Mouse (Mus musculus) neural tube, embryonic 11.5 days (tissue): ENCODE data around the gene Trim54. TPM values are rescaled to one million over a fixed set of nuclear protein-coding genes. Genes with fewer than 3 reads are reported as not detected.

ENCODE experiments used
- ATAC-seq: fragments of 200-750 bp; cut with Nextera tagmentation; 2 replicates; pipeline ENCODE4 v1.8.0; 2017; ENCODE audit warnings: moderate number of reproducible peaks, mild to moderate bottlenecking, moderate TSS enrichment, moderate library complexity; ENCODE audit not compliant: insufficient read depth, low FRiP score, low TSS enrichment
- DNase-seq: peaks from one replicate; pipeline ENCODE4 v3.0.0-alpha.2; 2015; ENCODE audit warnings: low spot score
- H3K27ac ChIP-seq: fragments of 300-500 bp; sonication (generic); 2 replicates; pipeline ENCODE4 v1.5.1; 2014; ENCODE audit warnings: low read depth, mild to moderate bottlenecking, low read length
- H3K27me3 ChIP-seq: fragments of 300-500 bp; sonication (generic); 2 replicates; pipeline ENCODE4 v1.6.1; 2014; ENCODE audit warnings: mild to moderate bottlenecking, low read length, mixed read lengths; ENCODE audit not compliant: control insufficient read depth, insufficient read depth
- H3K36me3 ChIP-seq: fragments of 300-500 bp; sonication (generic); 2 replicates; pipeline ENCODE4 v1.6.1; 2014; ENCODE audit warnings: mild to moderate bottlenecking, low read length, moderate library complexity, mixed read lengths; ENCODE audit not compliant: control insufficient read depth, insufficient read depth
- H3K4me1 ChIP-seq: fragments of 300-500 bp; sonication (generic); 2 replicates; pipeline ENCODE4 v1.6.1; 2014; ENCODE audit warnings: low read length, mixed read lengths; ENCODE audit not compliant: control insufficient read depth, insufficient read depth
- H3K4me2 ChIP-seq: fragments of 300-500 bp; sonication (generic); 2 replicates; pipeline ENCODE4 v1.6.1; 2014; ENCODE audit warnings: low read depth, mild to moderate bottlenecking, moderate library complexity
- H3K4me3 ChIP-seq: fragments of 300-500 bp; sonication (generic); 2 replicates; pipeline ENCODE4 v1.5.1; 2014; ENCODE audit warnings: low read depth, low read length
- H3K9ac ChIP-seq: fragments of 300-500 bp; sonication (generic); 2 replicates; pipeline ENCODE4 v1.6.1; 2014; ENCODE audit warnings: mild to moderate bottlenecking, low read length
- H3K9me3 ChIP-seq: fragments of 300-500 bp; sonication (generic); 2 replicates; pipeline ENCODE4 v1.6.1; 2016; ENCODE audit warnings: low read length; ENCODE audit not compliant: control insufficient read depth
- WGBS: fragments of 180-500 bp; shearing (Covaris S2); extraction: QIAGEN DNeasy Blood & Tissue Kit; methylation state at CpG from one replicate; pipeline ENCODE4 v1.1.7; 2014; 5-methylcytosine and 5-hydroxymethylcytosine counted together
- polyA plus RNA-seq: library from polyadenylated mRNA; unstranded; fragments of >200 nt; fragmentation: Nextera tagmentation; extraction: Ambion mirVana; gene quantifications from 2 replicates; pipeline ENCODE4 v1.2.1, GENCODE M21; 2014

Gene Trim54
- polyA plus RNA-seq: 0.45 and 0.81 TPM in 2 replicates

GRCm38 (mm10) chr5:31116354-31116753, at the start of gene Trim54:
Trim54 (plus strand) TSS chr5:31116712.
- no peak for DNase-seq
- no peaks in the 10 kb centered on the region for H3K9me3 ChIP-seq
- H3K36me3 ChIP-seq: no peaks in the 10 kb centered on the region
- no peaks in the 10 kb centered on the region for H3K4me1 ChIP-seq
- no peak within 1 kb of the TSS for H3K27ac ChIP-seq
- 39% methylated on average over 3 of the region's 3 CpGs for WGBS
- no peak within 1 kb of the TSS for H3K4me3 ChIP-seq
- ATAC-seq: no peak
- no peak within 1 kb of the TSS for H3K4me2 ChIP-seq
- no peaks in the 10 kb centered on the region for H3K27me3 ChIP-seq
- no peak within 1 kb of the TSS for H3K9ac ChIP-seq

GRCm38 (mm10) chr5:31069810-31070209, 46.7 kb upstream of the Trim54 start:
- Histone ChIP-seq H3K4me1 (no peaks in the 10 kb centered on the region), H3K27ac (no peak overlapping the region), H3K36me3 (peaks cover 50% of the 10 kb centered on the region), H3K4me2 (no peak overlapping the region), H3K4me3 (no peak overlapping the region), H3K9ac (no peak overlapping the region), H3K27me3 (no peaks in the 10 kb centered on the region), H3K9me3 (no peaks in the 10 kb centered on the region)
- ATAC-seq (no peak), DNase-seq (no peak)
- 98% methylated on average over 3 of the region's 3 CpGs for WGBS

DNA sequence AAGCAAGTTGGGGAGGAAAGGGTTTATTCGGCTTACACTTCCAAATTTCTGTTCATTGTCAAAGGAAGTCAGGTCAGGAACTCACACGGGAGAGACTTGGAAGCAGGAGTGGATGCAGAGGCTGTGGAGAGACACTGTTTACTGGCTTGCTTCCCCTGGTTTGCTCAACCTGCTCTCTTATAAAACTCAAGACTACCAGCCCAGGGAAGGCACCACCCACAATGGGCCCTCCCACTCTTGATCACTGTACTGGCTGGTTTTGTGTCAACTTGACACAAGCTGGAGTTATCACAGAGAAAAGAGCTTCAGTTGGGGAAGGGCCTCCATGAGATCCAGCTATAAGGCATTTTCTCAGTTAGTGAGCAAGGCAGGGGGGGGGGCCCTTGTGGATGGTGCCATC, 45.5 kb upstream of the Trim54 start:
- WGBS: 90% methylated on average over 2 of the region's 2 CpGs
- H3K27ac ChIP-seq: no peak overlapping the region
- H3K4me3 ChIP-seq: no peak overlapping the region
- H3K36me3 ChIP-seq: peaks cover 57% of the 10 kb centered on the region
- H3K4me1 ChIP-seq: no peaks in the 10 kb centered on the region
- no peak overlapping the region for H3K9ac ChIP-seq
- ATAC-seq: no peak
- no peak overlapping the region for H3K4me2 ChIP-seq
- no peaks in the 10 kb centered on the region for H3K27me3 ChIP-seq
- no peaks in the 10 kb centered on the region for H3K9me3 ChIP-seq
- DNase-seq: no peak

GRCm38 (mm10) chr5:31071821-31072220, 44.7 kb upstream of the Trim54 start:
- H3K9me3 ChIP-seq: no peaks in the 10 kb centered on the region
- no peak overlapping the region for H3K4me2 ChIP-seq
- DNase-seq (no peak), ATAC-seq (no peak)
- H3K4me1 ChIP-seq: no peaks in the 10 kb centered on the region
- H3K36me3 ChIP-seq: peaks cover 60% of the 10 kb centered on the region
- WGBS: 94% methylated on average over 11 of the region's 11 CpGs
- no peak overlapping the region for H3K27ac ChIP-seq
- H3K4me3 ChIP-seq: no peak overlapping the region
- no peaks in the 10 kb centered on the region for H3K27me3 ChIP-seq
- H3K9ac ChIP-seq: no peak overlapping the region

DNA sequence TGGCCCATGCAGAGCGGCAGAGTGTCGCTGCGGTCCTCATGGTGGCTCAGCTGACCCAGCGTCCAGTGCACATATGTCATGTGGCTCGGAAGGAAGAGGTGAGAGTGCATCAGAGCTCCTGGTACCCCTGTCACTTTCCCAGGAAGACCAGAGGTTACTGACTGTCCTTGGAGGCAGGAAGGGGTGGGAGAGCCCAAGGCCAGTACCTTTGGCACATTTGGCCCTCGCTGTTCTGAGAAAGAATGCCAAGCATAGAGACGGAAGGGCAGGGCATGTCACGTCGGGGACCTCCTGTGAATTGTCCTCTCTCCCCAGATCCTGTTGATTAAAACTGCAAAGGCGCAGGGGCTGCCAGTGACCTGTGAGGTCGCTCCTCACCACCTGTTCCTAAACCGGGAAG, 43.3 kb upstream of the Trim54 start:
- DNase-seq: no peak
- H3K9me3 ChIP-seq: no peaks in the 10 kb centered on the region
- H3K27me3 ChIP-seq: no peaks in the 10 kb centered on the region
- H3K4me2 ChIP-seq: no peak overlapping the region
- no peak for ATAC-seq
- no peak overlapping the region for H3K9ac ChIP-seq
- no peak overlapping the region for H3K27ac ChIP-seq
- H3K36me3 ChIP-seq: peaks cover 62% of the 10 kb centered on the region
- H3K4me1 ChIP-seq: no peaks in the 10 kb centered on the region
- WGBS: 94% methylated on average over 12 of the region's 12 CpGs
- no peak overlapping the region for H3K4me3 ChIP-seq

- Histone ChIP-seq H3K4me2 (no peak overlapping the region), H3K27me3 (no peaks in the 10 kb centered on the region), H3K4me3 (no peak overlapping the region), H3K9ac (no peak overlapping the region), H3K36me3 (peaks cover 43% of the 10 kb centered on the region), H3K27ac (no peak overlapping the region), H3K9me3 (no peaks in the 10 kb centered on the region), H3K4me1 (no peaks in the 10 kb centered on the region)
- ATAC-seq (no peak), DNase-seq (no peak)
- WGBS: 89% methylated on average over 13 of the region's 13 CpGs
Observed at GRCm38 (mm10) chr5:31076346-31076745, 40.2 kb upstream of the Trim54 start.

DNA sequence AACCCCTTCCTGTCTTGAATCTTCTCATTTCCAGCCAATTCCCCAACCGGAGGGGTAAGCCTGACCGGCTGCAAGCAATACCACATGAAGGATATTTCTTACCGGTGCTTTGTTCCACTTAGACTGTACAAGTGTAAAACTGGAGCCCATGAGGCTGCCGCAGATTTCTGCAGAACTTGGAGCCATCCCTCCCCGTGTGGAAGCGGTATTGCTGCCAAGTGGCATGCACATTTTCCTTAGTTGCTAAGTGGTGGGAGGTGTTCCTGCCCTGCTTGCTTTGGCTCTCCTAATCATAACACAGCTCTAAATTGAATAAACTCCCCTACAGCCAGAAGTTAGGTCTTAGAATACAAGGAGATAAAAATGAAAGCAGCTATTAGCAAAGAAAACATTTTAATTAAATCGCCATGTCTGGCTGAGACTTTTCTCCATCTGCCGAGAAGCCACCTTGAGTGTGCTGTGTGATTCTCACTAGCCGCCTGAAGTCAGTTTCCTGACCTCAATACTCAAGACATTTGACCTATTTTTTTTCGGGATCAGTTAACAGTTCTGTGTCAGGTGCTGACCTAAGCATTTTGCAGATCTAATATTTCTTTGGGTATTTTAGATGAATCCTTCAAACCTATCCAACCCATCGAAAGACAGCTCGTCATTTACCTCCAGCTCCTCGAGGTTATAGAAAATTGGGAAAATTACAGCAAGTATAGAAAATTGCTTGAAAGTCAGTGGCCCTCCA, 36.3 kb upstream of the Trim54 start:
- no peak overlapping the region for H3K4me3 ChIP-seq
- no peaks in the 10 kb centered on the region for H3K4me1 ChIP-seq
- 88% methylated on average over 13 of the region's 13 CpGs for WGBS
- ATAC-seq (no peak), DNase-seq (no peak)
- no peak overlapping the region for H3K27ac ChIP-seq
- H3K36me3 ChIP-seq: peaks cover 19% of the 10 kb centered on the region
- H3K27me3 ChIP-seq: no peaks in the 10 kb centered on the region
- no peak overlapping the region for H3K9ac ChIP-seq
- H3K4me2 ChIP-seq: no peak overlapping the region
- H3K9me3 ChIP-seq: no peaks in the 10 kb centered on the region

- H3K4me2 ChIP-seq: no peak overlapping the region
- H3K36me3 ChIP-seq: peaks cover 15% of the 10 kb centered on the region
- no peak overlapping the region for H3K27ac ChIP-seq
- no peak overlapping the region for H3K9ac ChIP-seq
- WGBS: 64% methylated on average over 3 of the region's 3 CpGs
- ATAC-seq (no peak), DNase-seq (no peak)
- H3K4me3 ChIP-seq: no peak overlapping the region
- no peaks in the 10 kb centered on the region for H3K4me1 ChIP-seq
- H3K27me3 ChIP-seq: no peaks in the 10 kb centered on the region
- H3K9me3 ChIP-seq: no peaks in the 10 kb centered on the region
Observed at GRCm38 (mm10) chr5:31080795-31081164, 35.7 kb upstream of the Trim54 start.

DNA sequence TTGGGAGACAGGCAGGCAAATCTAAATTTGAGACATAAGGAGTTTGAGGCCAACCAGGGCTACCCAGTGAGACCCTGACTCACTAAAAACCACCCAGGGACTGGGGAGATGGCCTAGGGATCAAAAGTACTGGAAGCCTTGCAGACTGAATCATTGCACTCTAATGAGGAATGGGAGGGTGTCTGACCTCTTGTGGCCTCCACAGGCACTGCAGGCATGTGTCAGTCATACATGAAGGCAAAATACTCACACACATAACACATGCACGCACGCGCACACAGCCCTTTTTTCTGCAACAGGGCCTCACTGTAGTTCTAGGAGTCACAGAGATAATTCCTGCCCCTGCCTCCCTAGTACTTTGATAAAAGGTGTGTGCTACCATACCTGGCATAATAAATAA, 35.1 kb upstream of the Trim54 start:
- WGBS: 68% methylated on average over 3 of the region's 3 CpGs
- Histone ChIP-seq H3K4me2 (no peak overlapping the region), H3K27ac (no peak overlapping the region), H3K27me3 (no peaks in the 10 kb centered on the region), H3K9me3 (no peaks in the 10 kb centered on the region), H3K36me3 (peaks cover 9% of the 10 kb centered on the region), H3K9ac (no peak overlapping the region), H3K4me1 (no peaks in the 10 kb centered on the region), H3K4me3 (no peak overlapping the region)
- peak; percentile 44 for DNase-seq
- no peak for ATAC-seq
